Mouse (Mus musculus) megakaryocyte, embryonic 14.5 days (primary cell): Measurements from ENCODE around the gene Gm20388.

Experiments
- FLI1 ChIP-seq: IDR thresholded peaks from 2 replicates; pipeline ENCODE4 v1.6.1; 2012; ENCODE audit warnings: low read length, inconsistent platforms, mixed read lengths
- GATA1 ChIP-seq: IDR thresholded peaks from 3 replicates; pipeline ENCODE4 v1.6.1; 2012; ENCODE audit warnings: mixed read lengths, low read length, inconsistent platforms, borderline replicate concordance

- TF ChIP-seq GATA1, result no peak
- TF ChIP-seq FLI1, result no peak
These were observed 2055.5 kb downstream of the Gm20388 start for GRCm38 (mm10) chr8:121966110-121966509.
